Mouse (Mus musculus): ENCODE results near the gene Azgp1. TPM values are rescaled to one million over a fixed set of nuclear protein-coding genes. Genes with fewer than 3 reads are reported as not detected.

The Azgp1 gene
- polyA plus RNA-seq, 1 experiment from 2014 or later, result not detected

Other genes starting within 250 kb of the Azgp1 start
- gene Nyap1, start 239.9 kb upstream of the Azgp1 start, polyA plus RNA-seq (2016; fragmentation: Nextera tagmentation; extraction: Ambion mirVana), result 3.8 and 4.5 TPM in 2 replicates
- 127 and 128 TPM in 2 replicates for gene Tsc22d4, start 235.8 kb upstream of the Azgp1 start, polyA plus RNA-seq (2016; fragmentation: Nextera tagmentation; extraction: Ambion mirVana)
- 47.6 and 52.1 TPM in 2 replicates for gene Ppp1r35, start 202.7 kb upstream of the Azgp1 start, polyA plus RNA-seq (2016; fragmentation: Nextera tagmentation; extraction: Ambion mirVana)
- gene Mepce, start 193.9 kb upstream of the Azgp1 start, polyA plus RNA-seq (2016; fragmentation: Nextera tagmentation; extraction: Ambion mirVana), result 12.5 and 14.2 TPM in 2 replicates
- 28.9 and 29.9 TPM in 2 replicates for gene Zcwpw1, start 193.7 kb upstream of the Azgp1 start, polyA plus RNA-seq (2016; fragmentation: Nextera tagmentation; extraction: Ambion mirVana)
- 0.14 and 0.22 TPM in 2 replicates for gene Pilra, start 145.2 kb upstream of the Azgp1 start, polyA plus RNA-seq (2016; fragmentation: Nextera tagmentation; extraction: Ambion mirVana)
- gene Pilrb1, start 123.4 kb upstream of the Azgp1 start, polyA plus RNA-seq (2016; fragmentation: Nextera tagmentation; extraction: Ambion mirVana), result not detected in 2 replicates
- gene Pilrb2, start 109.7 kb upstream of the Azgp1 start, polyA plus RNA-seq (2016; fragmentation: Nextera tagmentation; extraction: Ambion mirVana), result not detected in 2 replicates
- not detected in 2 replicates for gene Cyp3a13, start 59.9 kb upstream of the Azgp1 start, polyA plus RNA-seq (2016; fragmentation: Nextera tagmentation; extraction: Ambion mirVana)
- 0.08 and 0.19 TPM in 2 replicates for gene Gjc3, start 18.4 kb upstream of the Azgp1 start, polyA plus RNA-seq (2016; fragmentation: Nextera tagmentation; extraction: Ambion mirVana)
- not detected in 2 replicates for gene Smok3a, start 39.7 kb downstream of the Azgp1 start, polyA plus RNA-seq (2016; fragmentation: Nextera tagmentation; extraction: Ambion mirVana)
- not detected in 2 replicates for gene Smok3b, start 39.9 kb downstream of the Azgp1 start, polyA plus RNA-seq (2016; fragmentation: Nextera tagmentation; extraction: Ambion mirVana)
- gene Smok3c, start 71.7 kb downstream of the Azgp1 start, polyA plus RNA-seq (2016; fragmentation: Nextera tagmentation; extraction: Ambion mirVana), result not detected in 2 replicates
- 26.8 and 32.1 TPM in 2 replicates for gene Zkscan1, start 103.6 kb downstream of the Azgp1 start, polyA plus RNA-seq (2016; fragmentation: Nextera tagmentation; extraction: Ambion mirVana)
- gene Zscan21, start 135.4 kb downstream of the Azgp1 start, polyA plus RNA-seq (2016; fragmentation: Nextera tagmentation; extraction: Ambion mirVana), result 78.8 and 80.9 TPM in 2 replicates
- gene Zfp113, start 174.2 kb downstream of the Azgp1 start, polyA plus RNA-seq (2016; fragmentation: Nextera tagmentation; extraction: Ambion mirVana), result 23.4 and 27.4 TPM in 2 replicates
- gene Cops6, start 179.6 kb downstream of the Azgp1 start, polyA plus RNA-seq (2016; fragmentation: Nextera tagmentation; extraction: Ambion mirVana), result 332 and 333 TPM in 2 replicates
- 32.0 and 36.3 TPM in 2 replicates for gene Ap4m1, start 190.5 kb downstream of the Azgp1 start, polyA plus RNA-seq (2016; fragmentation: Nextera tagmentation; extraction: Ambion mirVana)
- gene Mcm7, start 190.9 kb downstream of the Azgp1 start, polyA plus RNA-seq (2016; fragmentation: Nextera tagmentation; extraction: Ambion mirVana), result 298 and 302 TPM in 2 replicates
- 114 and 122 TPM in 2 replicates for gene Taf6, start 205.9 kb downstream of the Azgp1 start, polyA plus RNA-seq (2016; fragmentation: Nextera tagmentation; extraction: Ambion mirVana)
- gene Cnpy4, start 206.0 kb downstream of the Azgp1 start, polyA plus RNA-seq (2016; fragmentation: Nextera tagmentation; extraction: Ambion mirVana), result 57.7 and 64.7 TPM in 2 replicates
- 9.7 and 12.2 TPM in 2 replicates for gene Mblac1, start 212.8 kb downstream of the Azgp1 start, polyA plus RNA-seq (2016; fragmentation: Nextera tagmentation; extraction: Ambion mirVana)
- not detected in 2 replicates for gene Nxpe5, start 244.4 kb downstream of the Azgp1 start, polyA plus RNA-seq (2016; fragmentation: Nextera tagmentation; extraction: Ambion mirVana)

All from limb, embryonic 12.5 days (tissue).